Mouse (Mus musculus): ENCODE measurements around the gene Ndnf.

- TF ChIP-seq CTCF (IDR thresholded peaks at IDR 0.05; ENCODE audit: insufficient read depth, low read depth, low read length): no peak
- no peak for TF ChIP-seq POLR2A (IDR thresholded peaks at IDR 0.05; ENCODE audit: insufficient read depth, low read depth, low read length)
Measured at GRCm38 (mm10) chr6:65662050-65662449, 9.3 kb upstream of the Ndnf start.
